34 mouse cellular contexts compared by ENCODE assay signal in the genomic region with DNA sequence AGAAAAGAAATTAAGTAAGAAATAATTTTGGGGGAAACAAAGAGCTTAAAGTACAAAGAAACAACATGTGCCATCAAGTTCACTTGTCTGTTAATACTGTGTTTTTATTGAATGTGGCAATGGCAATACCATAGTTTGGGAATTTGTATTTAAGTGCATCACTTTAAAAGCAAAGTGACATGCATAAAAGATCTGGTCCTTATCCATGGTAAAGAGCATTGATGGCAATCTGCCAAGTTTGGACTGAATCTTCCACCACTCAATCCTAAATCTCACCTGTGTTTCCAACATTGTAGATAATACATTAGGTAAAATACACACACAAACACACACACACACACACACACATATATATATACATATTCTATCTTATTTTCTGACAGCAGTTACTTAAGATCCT.
"Had no signal": no experiment of that assay in that cellular context is flagged by ENCODE, and none has a peak within 500 bp of the region (broad histone marks: within the 10 kb centered on the region; RNA-seq: fewer than 3 reads in every experiment).

No protein-coding gene starts in this region.

- ATAC-seq: hindbrain, embryonic 16.5 days; inflammation-experienced regulatory T-cells, adult 6 months; intestine, embryonic 15.5 days; intestine, embryonic 16.5 days; intestine, postnatal 0 days had no signal

- H3K36me3 ChIP-seq: heart, embryonic 10.5 days; heart, embryonic 12.5 days; heart, embryonic 13.5 days; heart, embryonic 15.5 days; hindbrain, embryonic 10.5 days; hindbrain, embryonic 13.5 days; hindbrain, embryonic 15.5 days; intestine, embryonic 15.5 days; kidney, embryonic 15.5 days had no signal

- H3K4me2 ChIP-seq: heart, embryonic 11.5 days; heart, embryonic 12.5 days; heart, embryonic 13.5 days; heart, embryonic 15.5 days; hindbrain, embryonic 13.5 days; hindbrain, embryonic 14.5 days; hindbrain, embryonic 15.5 days; intestine, embryonic 15.5 days; kidney, embryonic 15.5 days had no signal

- H3K4me1 ChIP-seq: heart, embryonic 10.5 days; heart, embryonic 12.5 days; heart, embryonic 15.5 days; hindbrain, embryonic 13.5 days; hindbrain, embryonic 15.5 days; intestine, embryonic 15.5 days; kidney, embryonic 15.5 days had no signal

- DNase-seq: heart, postnatal 10 days; heart, postnatal 14 days; heart, postnatal 36 days; heart, postnatal 4 days; kidney, adult 11 months; kidney, adult 18-20 months; kidney, adult 2 months; kidney, adult 8-10 months; kidney, adult 9 months; kidney, postnatal 10 days; kidney, postnatal 14 days; kidney, postnatal 25 days; kidney, postnatal 36 days; kidney, postnatal 4 days; layer of hippocampus, adult 9-11 months; layer of hippocampus, postnatal 36 days had no signal

- H3K9me3 ChIP-seq: heart, embryonic 10.5 days; heart, embryonic 12.5 days; heart, embryonic 13.5 days; heart, embryonic 15.5 days; hindbrain, embryonic 10.5 days; hindbrain, embryonic 13.5 days; hindbrain, embryonic 15.5 days; intestine, embryonic 15.5 days; kidney, embryonic 15.5 days had no signal

- H3K27me3 ChIP-seq: heart, embryonic 12.5 days; heart, embryonic 13.5 days; heart, embryonic 15.5 days; hindbrain, embryonic 13.5 days; hindbrain, embryonic 15.5 days; intestine, embryonic 15.5 days; kidney, embryonic 15.5 days had no signal

- H3K4me3 ChIP-seq: heart, embryonic 10.5 days; heart, embryonic 12.5 days; heart, embryonic 13.5 days; heart, embryonic 15.5 days; hindbrain, embryonic 10.5 days; hindbrain, embryonic 13.5 days; hindbrain, embryonic 15.5 days; intestine, embryonic 15.5 days; kidney, embryonic 15.5 days; layer of hippocampus, adult 2 months; left cerebral cortex, adult 2 months had no signal

- H3K9ac ChIP-seq: heart, embryonic 12.5 days; heart, embryonic 13.5 days; heart, embryonic 15.5 days; hindbrain, embryonic 13.5 days; hindbrain, embryonic 14.5 days; hindbrain, embryonic 15.5 days; intestine, embryonic 15.5 days; kidney, embryonic 15.5 days had no signal

- H3K27ac ChIP-seq: heart, embryonic 10.5 days; heart, embryonic 13.5 days; heart, embryonic 15.5 days; hindbrain, embryonic 10.5 days; hindbrain, embryonic 13.5 days; hindbrain, embryonic 14.5 days; hindbrain, embryonic 15.5 days; intestine, embryonic 15.5 days; kidney, embryonic 15.5 days; kidney, postnatal 0 days; layer of hippocampus, adult 2 months; left cerebral cortex, adult 2 months had no signal
